In genomic region chr7:48784773-48785523, GRCm38 (mm10) we compare ENCODE assay signal across 26 mouse cellular contexts. TPM values are rescaled to one million over a fixed set of nuclear protein-coding genes. Genes with fewer than 3 reads are reported as not detected.
A peak's percentile ranks its signal among the peaks of the same experiment; 100 is the strongest.
DNase-seq lines count a peak whose midpoint lies in the region; ATAC-seq lines count a peak whose summit lies in the region.
"Had no signal": no experiment of that assay in that cellular context is flagged by ENCODE, and none has a peak within 500 bp of the region (broad histone marks: within the 10 kb centered on the region; RNA-seq: fewer than 3 reads in every experiment).

No protein-coding gene starts in this region.

- H3K4me2 ChIP-seq in hindbrain, embryonic 16.5 days (ENCODE audit: low read length), result no peak overlapping the region
- H3K4me2 ChIP-seq: embryonic facial prominence, embryonic 12.5 days; forebrain, embryonic 12.5 days; hindbrain, embryonic 15.5 days; intestine, embryonic 15.5 days; liver, embryonic 15.5 days; lung, embryonic 15.5 days; midbrain, embryonic 15.5 days; neural tube, embryonic 12.5 days had no signal

- peaks cover 2% of the 10 kb centered on the region; the same call in 1 of the 2 replicates for H3K4me1 ChIP-seq in hindbrain, embryonic 16.5 days (ENCODE audit: control insufficient read depth, insufficient read depth, low read depth, low read length)
- H3K4me1 ChIP-seq: intestine, embryonic 15.5 days had no signal

- no peaks in the 10 kb centered on the region for H3K9me3 ChIP-seq in hindbrain, embryonic 16.5 days (ENCODE audit: control insufficient read depth, low read length)
- H3K9me3 ChIP-seq: embryonic facial prominence, embryonic 12.5 days; forebrain, embryonic 12.5 days; hindbrain, embryonic 15.5 days; intestine, embryonic 15.5 days; limb, embryonic 10.5 days; liver, embryonic 15.5 days; lung, embryonic 15.5 days; midbrain, embryonic 15.5 days; neural tube, embryonic 12.5 days had no signal

- H3K4me3 ChIP-seq in hindbrain, embryonic 16.5 days (ENCODE audit: low read length), result no peak overlapping the region
- H3K4me3 ChIP-seq: embryonic facial prominence, embryonic 12.5 days; forebrain, embryonic 12.5 days; hindbrain, embryonic 15.5 days; intestine, embryonic 15.5 days; limb, embryonic 10.5 days; liver, embryonic 15.5 days; lung, embryonic 15.5 days; midbrain, embryonic 15.5 days; neural tube, embryonic 12.5 days had no signal

- ATAC-seq in hindbrain, embryonic 16.5 days, result no peak
- ATAC-seq: CD4-positive, CD25-positive, alpha-beta regulatory T cell, adult 4 months; intestine, embryonic 15.5 days; midbrain, embryonic 15.5 days had no signal

- H3K27ac ChIP-seq in hindbrain, embryonic 16.5 days (ENCODE audit: low read depth, low read length), result no peak overlapping the region
- H3K27ac ChIP-seq: embryonic facial prominence, embryonic 12.5 days; forebrain, embryonic 12.5 days; hindbrain, embryonic 15.5 days; intestine, embryonic 15.5 days; limb, embryonic 10.5 days; liver, embryonic 15.5 days; lung, embryonic 15.5 days; midbrain, embryonic 15.5 days; neural tube, embryonic 12.5 days; stomach, postnatal 0 days had no signal

- peak; percentile 42 for DNase-seq in cerebellum, adult 11-12 months
- no peak for DNase-seq in cerebellum, adult 11 months
- peak; percentile 23 for DNase-seq in urinary bladder, adult 2 months (ENCODE audit: low spot score)
- DNase-seq in urinary bladder, postnatal 10 days (ENCODE audit: low spot score), result no peak
- peak; percentile 11 to 21 for DNase-seq in cerebellum, postnatal 36 days
- no peak for DNase-seq in gastrocnemius, postnatal 36 days
- DNase-seq: adrenal gland, adult 2 months; kidney, adult 8-10 months; kidney, postnatal 14 days; liver; lung, postnatal 36 days; right cerebral cortex, postnatal 14 days; thymus, adult 2 months; thymus, postnatal 4 days had no signal

- intact Hi-C loops in gastrocnemius, postnatal 36 days (cut with DNase I), result no loop called here

- WGBS in hindbrain, embryonic 16.5 days, result 84% methylated on average over 11 of the region's 11 CpGs

- H3K9ac ChIP-seq in hindbrain, embryonic 16.5 days (ENCODE audit: low read depth, low read length), result no peak overlapping the region
- H3K9ac ChIP-seq: embryonic facial prominence, embryonic 12.5 days; forebrain, embryonic 12.5 days; hindbrain, embryonic 15.5 days; intestine, embryonic 15.5 days; liver, embryonic 15.5 days; lung, embryonic 15.5 days; midbrain, embryonic 15.5 days; neural tube, embryonic 12.5 days had no signal

- no peaks in the 10 kb centered on the region for H3K36me3 ChIP-seq in hindbrain, embryonic 16.5 days (ENCODE audit: control insufficient read depth, insufficient read depth, low read length)
- H3K36me3 ChIP-seq: embryonic facial prominence, embryonic 12.5 days; forebrain, embryonic 12.5 days; hindbrain, embryonic 15.5 days; intestine, embryonic 15.5 days; limb, embryonic 10.5 days; liver, embryonic 15.5 days; lung, embryonic 15.5 days; midbrain, embryonic 15.5 days; neural tube, embryonic 12.5 days had no signal

- H3K27me3 ChIP-seq in hindbrain, embryonic 16.5 days (replicated peaks; ENCODE audit: control insufficient read depth, insufficient read depth, low read length), result no peaks in the 10 kb centered on the region
- H3K27me3 ChIP-seq: embryonic facial prominence, embryonic 12.5 days; forebrain, embryonic 12.5 days; hindbrain, embryonic 15.5 days; intestine, embryonic 15.5 days; liver, embryonic 15.5 days; lung, embryonic 15.5 days; midbrain, embryonic 15.5 days; neural tube, embryonic 12.5 days had no signal

RNA-seq across cellular contexts. Expression of gene Zdhhc13, which starts 3.9 kb away (rescaled TPM):
- 36.3 and 49.5 TPM in 2 replicates for polyA plus RNA-seq in urinary bladder, adult 2 months (2012; rRNA removed)
- 1 to 10 TPM; 2.5 to 4.8 TPM for total RNA-seq in gastrocnemius, postnatal 36 days (2021)
- polyA plus RNA-seq in hindbrain, embryonic 16.5 days (2015; fragmentation: Nextera tagmentation; extraction: Ambion mirVana), result 36.3 and 37.0 TPM in 2 replicates

Comparison
In these comparisons a context has a peak if more than half of its experiments do, and no peak if none do; other contexts are left out.
1. DNase-seq: peak in cerebellum, adult 11-12 months (single experiment), urinary bladder, adult 2 months (single experiment) and cerebellum, postnatal 36 days (2 of 2); none in cerebellum, adult 11 months (single experiment), urinary bladder, postnatal 10 days (single experiment) and gastrocnemius, postnatal 36 days (0 of 2).